Comparison of ENCODE assay signal across 28 mouse cellular contexts in the genomic region with DNA sequence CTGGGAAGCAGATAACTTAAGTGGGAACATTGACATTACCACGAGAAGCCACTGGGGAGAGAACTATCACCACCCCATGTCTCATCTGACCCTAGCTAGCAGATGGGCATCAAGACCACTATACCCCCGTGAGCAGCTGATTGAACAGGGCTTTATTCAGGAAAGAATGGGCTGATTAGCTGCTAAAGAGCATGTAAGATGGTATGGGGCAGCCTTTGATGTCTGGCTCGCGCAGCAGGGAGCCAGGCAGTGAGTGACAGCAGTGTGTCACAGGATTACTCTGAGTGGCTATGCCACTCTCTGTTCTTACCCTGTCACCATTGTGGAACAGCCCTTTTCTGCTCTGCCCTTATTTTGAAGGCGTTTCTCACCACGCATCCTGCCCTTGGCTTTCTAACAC. TPM values are rescaled to one million over a fixed set of nuclear protein-coding genes. Genes with fewer than 3 reads are reported as not detected.
A peak's percentile ranks its signal among the peaks of the same experiment; 100 is the strongest.
DNase-seq lines count a peak whose midpoint lies in the region; ATAC-seq and TF ChIP-seq lines count a peak whose summit lies in the region.
"Had no signal": no experiment of that assay in that cellular context is flagged by ENCODE, and none has a peak within 500 bp of the region (broad histone marks: within the 10 kb centered on the region; RNA-seq: fewer than 3 reads in every experiment).

No protein-coding gene starts in this region.

- peaks cover 100% of the 10 kb centered on the region for H3K27me3 ChIP-seq in midbrain, embryonic 10.5 days (ENCODE audit: low read depth, poor library complexity, severe bottlenecking)
- H3K27me3 ChIP-seq in midbrain, postnatal 0 days (ENCODE audit: insufficient read depth, low read length): no peaks in the 10 kb centered on the region
- H3K27me3 ChIP-seq in midbrain, embryonic 13.5 days: peaks cover 53% of the 10 kb centered on the region
- no peaks in the 10 kb centered on the region; the same call in 1 of the 2 replicates for H3K27me3 ChIP-seq in midbrain, embryonic 16.5 days (ENCODE audit: control insufficient read depth, insufficient read depth, low read depth, low read length)
- H3K27me3 ChIP-seq: embryonic facial prominence, embryonic 12.5 days; embryonic facial prominence, embryonic 15.5 days; forebrain, embryonic 15.5 days; hindbrain, embryonic 15.5 days had no signal

- no peak overlapping the region for H3K9ac ChIP-seq in midbrain, postnatal 0 days (replicated peaks; ENCODE audit: low read length, poor library complexity, severe bottlenecking)
- no peak overlapping the region for H3K9ac ChIP-seq in midbrain, embryonic 13.5 days (replicated peaks)
- H3K9ac ChIP-seq in midbrain, embryonic 16.5 days (ENCODE audit: low read depth, low read length): no peak overlapping the region
- H3K9ac ChIP-seq: embryonic facial prominence, embryonic 12.5 days; embryonic facial prominence, embryonic 15.5 days; forebrain, embryonic 15.5 days; hindbrain, embryonic 15.5 days had no signal

- ATAC-seq in midbrain, postnatal 0 days (ENCODE audit: low FRiP score): no peak
- peak; percentile 82 for ATAC-seq in midbrain, embryonic 13.5 days
- 0 out of 2 replicates have a peak, but pooled peaks have one; percentile 36 for ATAC-seq in midbrain, embryonic 16.5 days
- ATAC-seq: CD4-positive, CD25-positive, alpha-beta regulatory T cell, adult 4 months; forebrain, embryonic 15.5 days had no signal

- peak; percentile 47 for DNase-seq in midbrain, embryonic 10.5 days (ENCODE audit: low spot score)
- no peak for DNase-seq in midbrain, postnatal 0 days (ENCODE audit: low spot score)
- DNase-seq in cerebellum, postnatal 14 days: no peak
- no peak for DNase-seq in thymus, postnatal 10 days (ENCODE audit: low spot score in 2 of 2)
- DNase-seq in frontal cortex, postnatal 36 days (ENCODE audit: low spot score in 2 of 2): no peak
- DNase-seq: adrenal gland, adult 8-10 months; adrenal gland, postnatal 25 days; cerebellum, adult 11-12 months; cerebellum, adult 8-10 months; cerebellum, postnatal 25 days; gastrocnemius, adult 2 months; gastrocnemius, postnatal 14 days; heart, adult 11 months; heart, postnatal 36 days had no signal

- H3K27ac ChIP-seq in midbrain, embryonic 10.5 days (replicated peaks): peak overlapping the region; percentile 55; the same call in 1 of the 2 replicates
- H3K27ac ChIP-seq in midbrain, postnatal 0 days (ENCODE audit: low read depth, low read length): no peak overlapping the region
- H3K27ac ChIP-seq in midbrain, embryonic 13.5 days: peak overlapping the region; percentile 27; the same call in 1 of the 2 replicates
- no peak overlapping the region for H3K27ac ChIP-seq in midbrain, embryonic 16.5 days (ENCODE audit: low read length)
- H3K27ac ChIP-seq: embryonic facial prominence, embryonic 12.5 days; embryonic facial prominence, embryonic 15.5 days; forebrain, embryonic 15.5 days; gastrocnemius, adult 2 months; hindbrain, embryonic 15.5 days had no signal

- peaks cover 42% of the 10 kb centered on the region for H3K4me1 ChIP-seq in midbrain, embryonic 10.5 days
- H3K4me1 ChIP-seq in midbrain, postnatal 0 days (ENCODE audit: insufficient read depth, low read length): no peaks in the 10 kb centered on the region
- peaks cover 32% of the 10 kb centered on the region for H3K4me1 ChIP-seq in midbrain, embryonic 13.5 days (replicated peaks)
- H3K4me1 ChIP-seq in midbrain, embryonic 16.5 days (ENCODE audit: control insufficient read depth, insufficient read depth, low read length): peaks cover 2% of the 10 kb centered on the region; the same call in 1 of the 2 replicates
- H3K4me1 ChIP-seq: embryonic facial prominence, embryonic 12.5 days; embryonic facial prominence, embryonic 15.5 days; forebrain, embryonic 15.5 days; hindbrain, embryonic 15.5 days had no signal

- H3K36me3 ChIP-seq in midbrain, embryonic 10.5 days: peaks cover 87% of the 10 kb centered on the region
- H3K36me3 ChIP-seq in midbrain, postnatal 0 days (ENCODE audit: insufficient read depth, low read length): peaks cover 43% of the 10 kb centered on the region
- H3K36me3 ChIP-seq in midbrain, embryonic 13.5 days: peaks cover 38% of the 10 kb centered on the region
- peaks cover 4% of the 10 kb centered on the region; the same call in 1 of the 2 replicates for H3K36me3 ChIP-seq in midbrain, embryonic 16.5 days (ENCODE audit: control insufficient read depth, insufficient read depth, low read length)

- no peak overlapping the region for H3K4me2 ChIP-seq in midbrain, postnatal 0 days (ENCODE audit: low read depth, low read length, poor library complexity, severe bottlenecking)
- no peak overlapping the region; the same call in 1 of the 2 replicates for H3K4me2 ChIP-seq in midbrain, embryonic 13.5 days (replicated peaks)
- H3K4me2 ChIP-seq in midbrain, embryonic 16.5 days (ENCODE audit: low read length): no peak overlapping the region
- H3K4me2 ChIP-seq: embryonic facial prominence, embryonic 12.5 days; embryonic facial prominence, embryonic 15.5 days; forebrain, embryonic 15.5 days; heart, embryonic 11.5 days; hindbrain, embryonic 15.5 days had no signal

- no peak overlapping the region for H3K4me3 ChIP-seq in midbrain, embryonic 10.5 days
- no peak overlapping the region for H3K4me3 ChIP-seq in midbrain, postnatal 0 days (ENCODE audit: low read depth, low read length)
- H3K4me3 ChIP-seq in midbrain, embryonic 13.5 days (replicated peaks): no peak overlapping the region
- H3K4me3 ChIP-seq in midbrain, embryonic 16.5 days (ENCODE audit: low read depth, low read length): no peak overlapping the region
- H3K4me3 ChIP-seq: embryonic facial prominence, embryonic 12.5 days; embryonic facial prominence, embryonic 15.5 days; forebrain, embryonic 15.5 days; gastrocnemius, adult 2 months; hindbrain, embryonic 15.5 days had no signal

- no peaks in the 10 kb centered on the region for H3K9me3 ChIP-seq in midbrain, embryonic 10.5 days (replicated peaks)
- H3K9me3 ChIP-seq in midbrain, postnatal 0 days (ENCODE audit: low read length): no peaks in the 10 kb centered on the region
- no peaks in the 10 kb centered on the region for H3K9me3 ChIP-seq in midbrain, embryonic 13.5 days
- H3K9me3 ChIP-seq in midbrain, embryonic 16.5 days (replicated peaks; ENCODE audit: control insufficient read depth, low read length, poor library complexity, severe bottlenecking): no peaks in the 10 kb centered on the region
- H3K9me3 ChIP-seq: embryonic facial prominence, embryonic 12.5 days; embryonic facial prominence, embryonic 15.5 days; forebrain, embryonic 15.5 days; hindbrain, embryonic 15.5 days had no signal

- no peak for TF ChIP-seq CTCF in midbrain, postnatal 0 days (IDR thresholded peaks at IDR 0.05)

- WGBS in midbrain, embryonic 10.5 days: 34% methylated on average over 6 of the region's 6 CpGs
- WGBS in midbrain, postnatal 0 days: 21% methylated on average over 6 of the region's 6 CpGs
- 14% methylated on average over 6 of the region's 6 CpGs for WGBS in midbrain, embryonic 13.5 days
- WGBS in midbrain, embryonic 16.5 days: 12% methylated on average over 6 of the region's 6 CpGs

RNA-seq across cellular contexts. Expression of gene Barhl1, which starts 22.9 kb away (rescaled TPM):
- 10.9 and 13.8 TPM in 2 replicates for polyA plus RNA-seq in midbrain, embryonic 10.5 days (2016; fragmentation: Nextera tagmentation; extraction: Ambion mirVana)
- total RNA-seq in midbrain, postnatal 0 days (2014; rRNA removed): 36.8 and 49.0 TPM in 2 replicates
- polyA plus RNA-seq in midbrain, postnatal 0 days (2015; fragmentation: Nextera tagmentation; extraction: Ambion mirVana): 36.8 and 36.9 TPM in 2 replicates
- polyA plus RNA-seq in midbrain, embryonic 13.5 days (2015; fragmentation: Nextera tagmentation; extraction: Ambion mirVana): 29.8 and 41.8 TPM in 2 replicates
- 28.9 and 35.2 TPM in 2 replicates for polyA plus RNA-seq in midbrain, embryonic 16.5 days (2015; fragmentation: Nextera tagmentation; extraction: Ambion mirVana)
- total RNA-seq: adrenal gland, adult 8-10 months; adrenal gland, postnatal 25 days; common myeloid progenitor, adult 5-6 weeks; gastrocnemius, adult 2 months; gastrocnemius, postnatal 14 days; gastrocnemius, postnatal 4 days; heart, adult 8-10 months; heart, postnatal 36 days had no signal
- polyA plus RNA-seq: CD4-positive, CD25-positive, alpha-beta regulatory T cell, adult 4 months; embryonic facial prominence, embryonic 15.5 days; heart, embryonic 11.5 days; heart, embryonic 14.5 days; heart, postnatal 0 days; intestine, embryonic 14.5 days had no signal

RNA-seq across cellular contexts. Expression of gene Ddx31, which starts 53.3 kb away (rescaled TPM):
- polyA plus RNA-seq in midbrain, embryonic 10.5 days (2016; fragmentation: Nextera tagmentation; extraction: Ambion mirVana): 20.4 and 22.0 TPM in 2 replicates
- total RNA-seq in midbrain, postnatal 0 days (2014; rRNA removed): 18.2 and 18.5 TPM in 2 replicates
- polyA plus RNA-seq in midbrain, postnatal 0 days (2015; fragmentation: Nextera tagmentation; extraction: Ambion mirVana): 8.3 and 10.3 TPM in 2 replicates
- polyA plus RNA-seq in midbrain, embryonic 13.5 days (2015; fragmentation: Nextera tagmentation; extraction: Ambion mirVana): 14.1 and 16.9 TPM in 2 replicates
- 10.7 and 12.6 TPM in 2 replicates for polyA plus RNA-seq in midbrain, embryonic 16.5 days (2015; fragmentation: Nextera tagmentation; extraction: Ambion mirVana)

RNA-seq across cellular contexts. Expression of gene Gtf3c4, which starts 53.4 kb away (rescaled TPM):
- polyA plus RNA-seq in midbrain, embryonic 10.5 days (2016; fragmentation: Nextera tagmentation; extraction: Ambion mirVana): 23.9 and 24.9 TPM in 2 replicates
- total RNA-seq in midbrain, postnatal 0 days (2014; rRNA removed): 66.3 and 84.2 TPM in 2 replicates
- polyA plus RNA-seq in midbrain, postnatal 0 days (2015; fragmentation: Nextera tagmentation; extraction: Ambion mirVana): 13.7 and 15.0 TPM in 2 replicates
- polyA plus RNA-seq in midbrain, embryonic 13.5 days (2015; fragmentation: Nextera tagmentation; extraction: Ambion mirVana): 21.3 and 22.0 TPM in 2 replicates
- polyA plus RNA-seq in midbrain, embryonic 16.5 days (2015; fragmentation: Nextera tagmentation; extraction: Ambion mirVana): 18.7 and 23.2 TPM in 2 replicates

Comparison
In these comparisons a context has a peak if more than half of its experiments do, and no peak if none do; other contexts are left out.
1. H3K27ac ChIP-seq: peak in midbrain, embryonic 10.5 days (single experiment) and midbrain, embryonic 13.5 days (single experiment); none in midbrain, postnatal 0 days (single experiment) and midbrain, embryonic 16.5 days (single experiment).